Mouse (Mus musculus) midbrain, embryonic 13.5 days (tissue): ENCODE measurements around the gene Purb. TPM values are rescaled to one million over a fixed set of nuclear protein-coding genes. Genes with fewer than 3 reads are reported as not detected.

Experiments
- ATAC-seq: fragments of 200-750 bp; cut with Nextera tagmentation; 2 replicates; pipeline ENCODE4 v1.8.0; 2017; ENCODE audit warnings: mild to moderate bottlenecking, moderate TSS enrichment, moderate library complexity
- H3K27ac ChIP-seq: fragments of 300-500 bp; sonication (generic); 2 replicates; pipeline ENCODE4 v1.5.1; 2015; ENCODE audit warnings: inconsistent platforms, mild to moderate bottlenecking, moderate library complexity
- H3K27me3 ChIP-seq: fragments of 300-500 bp; sonication (generic); 2 replicates; pipeline ENCODE4 v1.6.1; 2015; ENCODE audit warnings: mild to moderate bottlenecking, inconsistent platforms
- H3K36me3 ChIP-seq: fragments of 300-500 bp; sonication (generic); 2 replicates; pipeline ENCODE4 v1.6.1; 2015; ENCODE audit warnings: mild to moderate bottlenecking, inconsistent platforms
- H3K4me1 ChIP-seq: fragments of 300-500 bp; sonication (generic); replicated peaks from 2 replicates; pipeline ENCODE4 v1.6.1; 2015; ENCODE audit warnings: inconsistent platforms
- H3K4me2 ChIP-seq: fragments of 300-500 bp; sonication (generic); replicated peaks from 2 replicates; pipeline ENCODE4 v1.6.1; 2015; ENCODE audit warnings: moderate library complexity, mild to moderate bottlenecking, inconsistent platforms
- H3K4me3 ChIP-seq: fragments of 300-500 bp; sonication (generic); replicated peaks from 2 replicates; pipeline ENCODE4 v1.5.1; 2015; ENCODE audit warnings: mild to moderate bottlenecking, inconsistent platforms
- H3K9ac ChIP-seq: fragments of 300-500 bp; sonication (generic); replicated peaks from 2 replicates; pipeline ENCODE4 v1.6.1; 2015; ENCODE audit warnings: mild to moderate bottlenecking, inconsistent platforms
- H3K9me3 ChIP-seq: fragments of 300-500 bp; sonication (generic); 2 replicates; pipeline ENCODE4 v1.6.1; 2016; ENCODE audit warnings: mild to moderate bottlenecking, inconsistent platforms
- WGBS: fragments of 180-500 bp; shearing (Covaris S2); methylation state at CpG from one replicate; pipeline ENCODE4 v1.1.7; 2015; 5-methylcytosine and 5-hydroxymethylcytosine counted together
- polyA plus RNA-seq: library from polyadenylated mRNA; unstranded; fragments of >200 nt; fragmentation: Nextera tagmentation; extraction: Ambion mirVana; gene quantifications from 2 replicates; pipeline ENCODE4 v1.2.1, GENCODE M21; 2015

Purb gene
- polyA plus RNA-seq, 1 experiment from 2014 or later: 12.7 TPM

- H3K9me3 ChIP-seq: no peaks in the 10 kb centered on the region
- no peak overlapping the region for H3K4me2 ChIP-seq
- no peaks in the 10 kb centered on the region for H3K36me3 ChIP-seq
- H3K4me1 ChIP-seq: no peaks in the 10 kb centered on the region
- H3K4me3 ChIP-seq: no peak overlapping the region
- 83% methylated on average over 6 of the region's 6 CpGs for WGBS
- H3K27ac ChIP-seq: no peak overlapping the region
- ATAC-seq: no peak
- H3K9ac ChIP-seq: no peak overlapping the region
- no peaks in the 10 kb centered on the region for H3K27me3 ChIP-seq
Observed at GRCm38 (mm10) chr11:6504689-6505088, 29.0 kb upstream of the Purb start.

- Histone ChIP-seq H3K27me3 (no peaks in the 10 kb centered on the region), H3K4me2 (no peak overlapping the region), H3K4me3 (no peak overlapping the region), H3K9ac (no peak overlapping the region), H3K36me3 (no peaks in the 10 kb centered on the region), H3K9me3 (no peaks in the 10 kb centered on the region), H3K27ac (no peak overlapping the region), H3K4me1 (no peaks in the 10 kb centered on the region)
- WGBS: 71% methylated on average over 3 of the region's 3 CpGs
- ATAC-seq: no peak
Observed at GRCm38 (mm10) chr11:6504226-6504625, 28.5 kb upstream of the Purb start.

GRCm38 (mm10) chr11:6502506-6502905, 26.8 kb upstream of the Purb start:
- H3K9me3 ChIP-seq: no peaks in the 10 kb centered on the region
- H3K27me3 ChIP-seq: no peaks in the 10 kb centered on the region
- H3K4me3 ChIP-seq: no peak overlapping the region
- WGBS: 97% methylated on average over 2 of the region's 2 CpGs
- no peaks in the 10 kb centered on the region for H3K4me1 ChIP-seq
- no peak overlapping the region for H3K27ac ChIP-seq
- H3K9ac ChIP-seq: no peak overlapping the region
- H3K36me3 ChIP-seq: no peaks in the 10 kb centered on the region
- no peak for ATAC-seq
- H3K4me2 ChIP-seq: no peak overlapping the region

- Histone ChIP-seq H3K4me2 (no peak overlapping the region), H3K36me3 (no peaks in the 10 kb centered on the region), H3K27ac (no peak overlapping the region), H3K27me3 (no peaks in the 10 kb centered on the region), H3K9ac (no peak overlapping the region), H3K9me3 (no peaks in the 10 kb centered on the region), H3K4me3 (no peak overlapping the region), H3K4me1 (no peaks in the 10 kb centered on the region)
- 85% methylated on average over 12 of the region's 12 CpGs for WGBS
- ATAC-seq: no peak
Observed at GRCm38 (mm10) chr11:6497311-6497948, 21.7 kb upstream of the Purb start.

GRCm38 (mm10) chr11:6489691-6490503, 14.2 kb upstream of the Purb start:
- Histone ChIP-seq H3K9ac (no peak overlapping the region), H3K9me3 (no peaks in the 10 kb centered on the region), H3K4me2 (no peak overlapping the region), H3K36me3 (no peaks in the 10 kb centered on the region), H3K27me3 (no peaks in the 10 kb centered on the region), H3K4me3 (no peak overlapping the region), H3K4me1 (no peaks in the 10 kb centered on the region), H3K27ac (no peak overlapping the region)
- WGBS: 64% methylated on average over 6 of the region's 6 CpGs
- ATAC-seq: no peak

GRCm38 (mm10) chr11:6489257-6489656, 13.5 kb upstream of the Purb start:
- H3K9me3 ChIP-seq: no peaks in the 10 kb centered on the region
- H3K27me3 ChIP-seq: no peaks in the 10 kb centered on the region
- 71% methylated on average over 7 of the region's 7 CpGs for WGBS
- H3K4me2 ChIP-seq: no peak overlapping the region
- no peak overlapping the region for H3K27ac ChIP-seq
- no peak overlapping the region for H3K4me3 ChIP-seq
- H3K36me3 ChIP-seq: no peaks in the 10 kb centered on the region
- no peak overlapping the region for H3K9ac ChIP-seq
- no peak for ATAC-seq
- H3K4me1 ChIP-seq: no peaks in the 10 kb centered on the region

GRCm38 (mm10) chr11:6488041-6488684, 12.4 kb upstream of the Purb start:
- Histone ChIP-seq H3K4me1 (no peaks in the 10 kb centered on the region), H3K9ac (no peak overlapping the region), H3K36me3 (no peaks in the 10 kb centered on the region), H3K27me3 (no peaks in the 10 kb centered on the region), H3K9me3 (no peaks in the 10 kb centered on the region), H3K4me3 (no peak overlapping the region), H3K27ac (no peak overlapping the region), H3K4me2 (no peak overlapping the region)
- no peak for ATAC-seq
- 94% methylated on average over 5 of the region's 5 CpGs for WGBS

- Histone ChIP-seq H3K4me2 (no peak overlapping the region), H3K27ac (no peak overlapping the region), H3K27me3 (no peaks in the 10 kb centered on the region), H3K9me3 (no peaks in the 10 kb centered on the region), H3K4me3 (no peak overlapping the region), H3K9ac (no peak overlapping the region), H3K4me1 (no peaks in the 10 kb centered on the region), H3K36me3 (no peaks in the 10 kb centered on the region)
- WGBS: 53% methylated on average over 7 of the region's 7 CpGs
- ATAC-seq: no peak
Observed at GRCm38 (mm10) chr11:6487496-6487895, 11.8 kb upstream of the Purb start.

GRCm38 (mm10) chr11:6486916-6487315, 11.2 kb upstream of the Purb start:
- Histone ChIP-seq H3K9ac (no peak overlapping the region), H3K4me2 (no peak overlapping the region), H3K4me3 (no peak overlapping the region), H3K36me3 (no peaks in the 10 kb centered on the region), H3K4me1 (no peaks in the 10 kb centered on the region), H3K9me3 (no peaks in the 10 kb centered on the region), H3K27me3 (no peaks in the 10 kb centered on the region), H3K27ac (no peak overlapping the region)
- no peak for ATAC-seq
- WGBS: 65% methylated on average over 6 of the region's 6 CpGs

GRCm38 (mm10) chr11:6484244-6484959, 8.7 kb upstream of the Purb start:
- H3K4me3 ChIP-seq: no peak overlapping the region
- no peak for ATAC-seq
- no peak overlapping the region for H3K4me2 ChIP-seq
- no peaks in the 10 kb centered on the region for H3K27me3 ChIP-seq
- no peaks in the 10 kb centered on the region for H3K9me3 ChIP-seq
- no peak overlapping the region for H3K27ac ChIP-seq
- no peaks in the 10 kb centered on the region for H3K4me1 ChIP-seq
- H3K9ac ChIP-seq: no peak overlapping the region
- no peaks in the 10 kb centered on the region for H3K36me3 ChIP-seq
- WGBS: 50% methylated on average over 3 of the region's 3 CpGs

- no peak for ATAC-seq
- Histone ChIP-seq H3K27me3 (no peaks in the 10 kb centered on the region), H3K4me2 (no peak overlapping the region), H3K4me1 (no peaks in the 10 kb centered on the region), H3K27ac (no peak overlapping the region), H3K36me3 (no peaks in the 10 kb centered on the region), H3K9me3 (no peaks in the 10 kb centered on the region), H3K4me3 (no peak overlapping the region), H3K9ac (no peak overlapping the region)
- 85% methylated on average over 2 of the region's 2 CpGs for WGBS
Observed at GRCm38 (mm10) chr11:6483103-6483502, 7.4 kb upstream of the Purb start.

GRCm38 (mm10) chr11:6481669-6482185, 6.0 kb upstream of the Purb start:
- Histone ChIP-seq H3K9me3 (no peaks in the 10 kb centered on the region), H3K4me1 (0 out of 2 replicates have a peak, but pooled peaks cover 3% of the 10 kb centered on the region), H3K9ac (no peak overlapping the region), H3K36me3 (no peaks in the 10 kb centered on the region), H3K27ac (no peak overlapping the region), H3K4me3 (no peak overlapping the region), H3K4me2 (no peak overlapping the region), H3K27me3 (no peaks in the 10 kb centered on the region)
- WGBS: 78% methylated on average over 6 of the region's 6 CpGs
- no peak for ATAC-seq
